Mouse (Mus musculus): ENCODE data around the gene Tmprss11b. TPM values are rescaled to one million over a fixed set of nuclear protein-coding genes. Genes with fewer than 3 reads are reported as not detected.
"Not testable (repeated sequence)": the region's sequence is repeated elsewhere in the genome, so short reads cannot be mapped to it uniquely, and the experiment has no call there.

The Tmprss11b gene
- total RNA-seq (2021), result not detected
- not detected in 2 replicates for polyA plus RNA-seq (2012; rRNA removed)
- long read RNA-seq, result 0 reads

GRCm38 (mm10) chr5:86676262-86676661, at the start of gene Tmprss11b:
Gene Tmprss11b, minus strand, starts transcription at chr5:86676362.
- DNase-seq, result no peak

- no peak for DNase-seq
Measured at GRCm38 (mm10) chr5:86725021-86725420, 48.9 kb upstream of the Tmprss11b start.

- DNase-seq, result no peak
Measured at GRCm38 (mm10) chr5:86722820-86723460, 46.8 kb upstream of the Tmprss11b start.

- no peak for DNase-seq
Measured at GRCm38 (mm10) chr5:86714967-86715366, 38.8 kb upstream of the Tmprss11b start.

- DNase-seq, result no peak
Measured at GRCm38 (mm10) chr5:86704923-86705322, 28.8 kb upstream of the Tmprss11b start.

GRCm38 (mm10) chr5:86684667-86685066, 8.5 kb upstream of the Tmprss11b start:
- DNase-seq, result peak; percentile 30

- DNase-seq, result not testable (repeated sequence)
Measured at GRCm38 (mm10) chr5:86649185-86649584, 27.0 kb downstream of the Tmprss11b start.

GRCm38 (mm10) chr5:86640795-86641194, 35.4 kb downstream of the Tmprss11b start:
- no peak for DNase-seq

- DNase-seq, result no peak
Measured at GRCm38 (mm10) chr5:86632324-86632723, 43.8 kb downstream of the Tmprss11b start, which contains the start of gene Tmprss11f. Gene Tmprss11f, minus strand, starts transcription at chr5:86632424.

GRCm38 (mm10) chr5:86630700-86631099, 45.5 kb downstream of the Tmprss11b start:
- DNase-seq, result no peak

GRCm38 (mm10) chr5:86621778-86622177, 54.4 kb downstream of the Tmprss11b start:
- no peak for DNase-seq

Other genes with a start within 250 kb of the Tmprss11b start
- not detected for gene Tmprss11a, start 207.4 kb downstream of the Tmprss11b start, total RNA-seq (2021)
- not detected in 2 replicates for gene Tmprss11a, start 207.4 kb downstream of the Tmprss11b start, polyA plus RNA-seq (2012; rRNA removed)
- not detected for gene Tmprss11g, start 157.8 kb downstream of the Tmprss11b start, total RNA-seq (2021)
- not detected in 2 replicates for gene Tmprss11g, start 157.8 kb downstream of the Tmprss11b start, polyA plus RNA-seq (2012; rRNA removed)
- not detected for gene Tmprss11f, start 43.9 kb downstream of the Tmprss11b start, total RNA-seq (2021)
- not detected in 2 replicates for gene Tmprss11f, start 43.9 kb downstream of the Tmprss11b start, polyA plus RNA-seq (2012; rRNA removed)
- gene Tmprss11e, start 69.5 kb upstream of the Tmprss11b start, total RNA-seq (2021), result not detected
- gene Tmprss11e, start 69.5 kb upstream of the Tmprss11b start, polyA plus RNA-seq (2012; rRNA removed), result not detected in 2 replicates
- 10 to 100 TPM; 41.2 to 88.2 TPM for gene Ythdc1, start 127.9 kb upstream of the Tmprss11b start, total RNA-seq (2021)
- 2.7 and 4.5 TPM in 2 replicates for gene Ythdc1, start 127.9 kb upstream of the Tmprss11b start, polyA plus RNA-seq (2012; rRNA removed)
- gene Ugt2b34, start 230.6 kb upstream of the Tmprss11b start, total RNA-seq (2021), result under 1 TPM in 1 of 2 experiments, not detected in 1; 0.63 TPM
- gene Ugt2b34, start 230.6 kb upstream of the Tmprss11b start, polyA plus RNA-seq (2012; rRNA removed), result not detected in 2 replicates

All from adrenal gland, adult 2 months (tissue).